Mouse (Mus musculus) gastrocnemius, adult 2 months (tissue): ENCODE measurements around the gene Pnkp. TPM values are rescaled to one million over a fixed set of nuclear protein-coding genes. Genes with fewer than 3 reads are reported as not detected.

Experiments used
- DNase-seq: peaks from one replicate; pipeline ENCODE4 v3.0.0; 2022
- H3K27ac ChIP-seq: fragments of 200-600 bp; 2 replicates; pipeline ENCODE4 v1.8.1; 2022; ENCODE audit warnings: mild to moderate bottlenecking
- H3K4me3 ChIP-seq: fragments of 200-600 bp; 2 replicates; pipeline ENCODE4 v1.8.1; 2022; ENCODE audit warnings: mild to moderate bottlenecking, moderate library complexity
- CTCF ChIP-seq: fragments of 200-600 bp; IDR thresholded peaks from 2 replicates; pipeline ENCODE4 v1.8.1; 2022; ENCODE audit warnings: antibody characterized with exemption, mild to moderate bottlenecking, moderate library complexity
- intact Hi-C: fragments of 180-260 bp; cut with DNase I; formaldehyde crosslinking; loops from one replicate; pipeline ENCODE4 v1.15.1; 2025
- total RNA-seq, 2 experiments: library from RNA; stranded (reverse); gene quantifications; 2 replicates each; pipeline ENCODE4 v1.2.3; 2021

Gene Pnkp
- total RNA-seq, 2 experiments from 2014 or later: 19.4 to 21.2 TPM

DNA sequence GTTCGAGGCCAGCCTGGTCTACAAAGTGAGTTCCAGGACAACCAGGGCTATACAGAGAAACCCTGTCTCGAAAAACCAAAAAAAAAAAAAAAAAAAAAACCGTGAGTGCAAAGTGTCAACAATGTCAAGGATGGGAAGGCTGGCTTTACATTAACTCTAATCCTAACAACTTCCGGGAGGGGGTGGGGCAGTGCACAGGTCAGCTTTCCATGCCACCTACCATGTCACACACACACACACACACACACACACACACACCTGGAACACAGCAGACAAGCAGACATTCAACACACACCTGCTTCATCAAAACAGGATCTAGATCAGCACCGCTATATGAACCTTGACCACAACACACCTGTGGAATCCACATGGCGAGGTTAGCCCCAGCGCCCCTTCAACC lies 33.2 kb downstream of the Pnkp start:
- intact Hi-C loops: no loop called here
- DNase-seq: no peak
- TF ChIP-seq CTCF: no peak
- no peak overlapping the region for H3K27ac ChIP-seq
- H3K4me3 ChIP-seq: no peak overlapping the region

DNA sequence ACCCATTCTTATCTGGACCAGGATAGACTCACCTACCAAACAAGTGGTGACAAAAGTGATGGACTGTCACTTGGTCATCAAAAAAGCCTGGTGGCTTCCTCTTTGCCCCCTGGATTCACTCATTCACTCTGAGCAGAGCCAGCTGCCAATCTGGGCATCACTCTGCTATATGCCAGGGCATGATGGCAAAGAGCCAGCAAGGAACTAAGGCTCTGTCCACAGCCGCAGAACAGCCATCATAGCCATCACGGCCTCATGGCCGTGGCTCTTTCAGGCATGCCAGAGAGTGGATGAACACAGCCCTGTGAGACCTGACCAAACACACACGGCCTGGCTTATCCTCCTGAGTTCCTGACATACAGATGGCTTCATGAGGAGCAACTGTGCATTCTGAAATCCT lies 33.8 kb downstream of the Pnkp start:
- Histone ChIP-seq H3K27ac (peak overlapping the region; percentile 96; the same call in 1 of the 2 replicates), H3K4me3 (peak overlapping the region; percentile 76)
- no peak for TF ChIP-seq CTCF
- intact Hi-C loops: no loop called here
- no peak for DNase-seq

DNA sequence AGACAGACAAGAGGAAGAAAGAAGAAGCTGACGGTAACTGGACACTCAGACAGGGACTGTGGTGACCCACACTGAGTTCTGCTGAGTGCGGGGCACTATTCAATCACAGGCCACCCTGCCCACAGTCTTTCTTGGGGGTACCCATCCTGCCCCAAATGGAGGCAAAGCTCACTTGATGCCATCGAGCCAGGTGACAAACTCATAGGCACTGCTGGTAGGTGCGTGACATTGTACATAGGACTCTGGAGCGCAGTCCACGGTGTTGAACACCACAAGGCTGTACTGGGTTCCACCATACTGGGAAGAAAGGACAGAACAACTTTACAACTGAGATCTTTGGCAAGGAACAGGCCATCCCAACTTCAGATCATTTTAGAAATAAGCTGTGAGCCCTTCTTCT lies 34.7 kb downstream of the Pnkp start:
- intact Hi-C loops: loop anchor here (2.0 kb wide), 1 partner anchor 21 kb away; no protein-coding TSS in a partner anchor
- DNase-seq: no peak
- TF ChIP-seq CTCF: no peak
- Histone ChIP-seq H3K4me3 (peak overlapping the region; percentile 76), H3K27ac (peak overlapping the region; percentile 96)

DNA sequence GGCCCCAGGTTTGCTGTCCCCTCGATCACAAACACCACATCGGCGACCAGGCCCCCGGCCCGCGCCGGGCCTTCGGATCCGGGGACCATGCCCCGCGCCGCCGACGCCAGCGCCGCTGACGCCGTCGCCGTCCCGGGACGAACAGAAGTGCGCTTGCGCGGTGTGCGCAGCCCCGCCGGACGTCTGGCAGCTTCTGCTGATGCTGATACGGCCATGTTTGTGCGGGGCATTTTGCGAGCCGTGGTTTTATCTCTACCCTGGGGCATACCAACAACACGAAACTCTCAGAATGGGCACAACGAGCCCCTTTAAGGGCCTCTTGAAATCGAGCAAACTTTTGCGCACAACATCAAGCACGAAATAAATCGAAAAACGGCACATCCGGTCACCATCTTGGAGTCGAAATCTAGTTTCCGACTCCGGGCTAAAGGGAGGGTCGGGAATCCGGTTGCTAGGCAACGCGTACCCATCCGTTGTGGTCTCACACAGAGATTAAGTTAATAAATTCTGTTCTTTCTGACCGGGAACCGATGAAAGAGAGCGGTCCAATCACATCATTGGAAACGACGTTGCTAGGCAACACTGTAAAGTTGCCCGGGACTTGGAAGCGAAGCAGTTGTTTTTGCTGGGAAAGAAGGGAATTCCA lies 35.5 kb downstream of the Pnkp start, which contains the start of gene Med25:
TSS of gene Med25 (minus strand) at position 437 of the 646 bp plus-strand sequence.
- TF ChIP-seq CTCF: no peak
- Histone ChIP-seq H3K4me3 (peak within 1 kb of the TSS; percentile 76), H3K27ac (peak within 1 kb of the TSS; percentile 96)
- DNase-seq: peak; percentile 93
- intact Hi-C loops: loop anchor here (2.0 kb wide), 1 partner anchor 22 kb away; no protein-coding TSS in a partner anchor

DNA sequence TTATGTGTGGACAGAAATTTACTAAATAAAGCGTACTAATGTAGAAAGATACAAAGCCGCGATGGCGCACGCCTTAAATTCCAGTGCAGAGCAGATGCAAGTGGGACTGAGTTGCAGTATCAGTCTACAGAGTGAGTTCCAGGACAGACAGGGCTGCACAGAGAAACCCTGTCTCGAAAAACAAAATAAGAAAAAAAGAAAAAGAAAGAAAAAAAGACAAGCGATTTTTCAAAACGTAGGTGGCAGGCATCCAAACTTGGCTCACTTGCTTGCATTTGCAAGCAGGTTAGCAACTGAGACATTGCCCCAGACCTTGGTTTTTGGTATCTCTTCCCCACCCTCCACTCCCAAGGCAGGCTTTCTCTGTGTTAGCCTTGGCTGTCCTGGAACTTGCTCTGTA lies 36.3 kb downstream of the Pnkp start:
- Histone ChIP-seq H3K27ac (peak overlapping the region; percentile 96), H3K4me3 (peak overlapping the region; percentile 76)
- no peak for TF ChIP-seq CTCF
- DNase-seq: no peak
- intact Hi-C loops: loop anchor here (2.0 kb wide), 1 partner anchor 22 kb away; no protein-coding TSS in a partner anchor

- no peak for DNase-seq
- peak overlapping the region; percentile 92; the same call in 1 of the 2 replicates for H3K27ac ChIP-seq
- TF ChIP-seq CTCF: no peak
- intact Hi-C loops: no loop called here
- H3K4me3 ChIP-seq: no peak overlapping the region
These were observed 37.2 kb downstream of the Pnkp start for GRCm38 (mm10) chr7:44894175-44894574.

GRCm38 (mm10) chr7:44895206-44895592 lies 38.3 kb downstream of the Pnkp start:
- no peak for DNase-seq
- H3K27ac ChIP-seq: peak overlapping the region; percentile 92
- peak overlapping the region; percentile 91 for H3K4me3 ChIP-seq
- intact Hi-C loops: loop anchor here (5.0 kb wide), 2 partner anchors 62 to 117 kb away; no protein-coding TSS in a partner anchor
- no peak for TF ChIP-seq CTCF

- intact Hi-C loops: loop anchor here (5.0 kb wide), 2 partner anchors 61 to 116 kb away; no protein-coding TSS in a partner anchor
- peak; percentile 93 for DNase-seq
- peak within 1 kb of the TSS; percentile 91 for H3K4me3 ChIP-seq
These were observed 38.9 kb downstream of the Pnkp start, which contains the start of gene Fuz for GRCm38 (mm10) chr7:44895593-44896434. Fuz (plus strand) TSS chr7:44896079.

GRCm38 (mm10) chr7:44896499-44896898 lies 39.6 kb downstream of the Pnkp start:
- DNase-seq: peak; percentile 53
- intact Hi-C loops: loop anchor here (5.0 kb wide), 2 partner anchors 61 to 116 kb away; no protein-coding TSS in a partner anchor
- no peak for TF ChIP-seq CTCF
- H3K27ac ChIP-seq: peak overlapping the region; percentile 92
- H3K4me3 ChIP-seq: peak overlapping the region; percentile 91

More at GRCm38 (mm10) chr7:44895593-44896434, 38.9 kb downstream of the Pnkp start, which contains the start of gene Fuz:
- H3K27ac ChIP-seq: peak within 1 kb of the TSS; percentile 92
- TF ChIP-seq CTCF: peak; percentile 76

GRCm38 (mm10) chr7:44898607-44899006 lies 41.7 kb downstream of the Pnkp start:
- Histone ChIP-seq H3K27ac (peak overlapping the region; percentile 35; the same call in 1 of the 2 replicates), H3K4me3 (no peak overlapping the region)
- DNase-seq: peak; percentile 47
- TF ChIP-seq CTCF: peak; percentile 26; the same call in 1 of the 2 replicates
- intact Hi-C loops: loop anchor here (5.0 kb wide), 2 partner anchors 59 to 114 kb away; no protein-coding TSS in a partner anchor

GRCm38 (mm10) chr7:44900632-44901031 lies 43.7 kb downstream of the Pnkp start:
- no peak for TF ChIP-seq CTCF
- intact Hi-C loops: no loop called here
- Histone ChIP-seq H3K27ac (no peak overlapping the region), H3K4me3 (no peak overlapping the region)
- no peak for DNase-seq

- peak; percentile 27 for TF ChIP-seq CTCF
- intact Hi-C loops: no loop called here
- H3K4me3 ChIP-seq: peak overlapping the region; percentile 60
- H3K27ac ChIP-seq: peak overlapping the region; percentile 43; the same call in 1 of the 2 replicates
- DNase-seq: peak; percentile 47
These were observed 44.3 kb downstream of the Pnkp start for GRCm38 (mm10) chr7:44901230-44901722.
